Mouse (Mus musculus): ENCODE measurements around the gene Efcab6.

DNA sequence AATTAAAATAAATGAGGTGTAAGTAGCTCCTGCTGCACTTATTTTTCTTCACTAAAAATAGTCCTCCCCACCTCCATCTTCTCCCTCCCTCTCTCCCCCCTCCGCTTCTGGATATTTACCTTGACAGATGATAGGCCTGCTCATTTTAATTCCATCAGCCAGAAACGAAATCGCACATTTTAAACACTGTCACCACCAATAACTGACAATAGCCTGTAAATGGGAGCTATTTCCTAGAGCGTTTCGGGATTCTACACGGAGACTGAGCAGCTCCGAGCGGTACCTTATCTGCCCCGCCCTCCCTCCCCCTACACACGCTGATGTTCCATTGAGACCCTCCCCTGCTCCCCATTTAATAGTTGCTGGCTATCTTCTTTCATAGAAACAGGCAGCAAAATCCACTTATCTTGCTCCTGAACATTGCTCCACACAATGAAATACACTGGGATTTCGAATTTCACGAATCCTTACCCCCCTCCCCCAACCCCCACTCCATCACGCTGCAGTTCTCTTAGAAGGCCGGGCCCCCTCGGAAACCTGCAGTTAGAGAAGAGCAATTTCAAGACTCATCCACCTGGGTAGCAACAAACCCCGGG lies 4.4 kb upstream of the Efcab6 start:
- TF ChIP-seq GATA1 (IDR thresholded peaks at IDR 0.05; ENCODE audit: borderline replicate concordance, low read length) (no peak), FLI1 (IDR thresholded peaks at IDR 0.05; ENCODE audit: low read length) (no peak)

Data from megakaryocyte, embryonic 14.5 days (primary cell).